Mouse (Mus musculus) MEL (cell line): ENCODE measurements around the gene Sox10. TPM values are rescaled to one million over a fixed set of nuclear protein-coding genes. Genes with fewer than 3 reads are reported as not detected.

Experiments used
- DNase-seq: peaks from one replicate; pipeline ENCODE4 v3.0.0; 2011; ENCODE audit warnings: low read depth, low spot score
- H3K27ac ChIP-seq: 2 replicates; pipeline ENCODE4 v1.5.1; 2012; ENCODE audit warnings: low read depth, mild to moderate bottlenecking, control low read depth, low read length, moderate library complexity; ENCODE audit not compliant: control insufficient read depth
- H3K27me3 ChIP-seq, 2 experiments: fragments of 150-350 bp in 1 of 2; sonication (generic) in 1 of 2; 2 replicates each; pipeline ENCODE4 v1.6.1; 2012; ENCODE audit warnings: low read length in 2 of 2, mild to moderate bottlenecking in 2 of 2, improper control_type of control experiment in 1 of 2, moderate library complexity in 1 of 2; ENCODE audit not compliant: insufficient read depth in 2 of 2, control insufficient read depth in 1 of 2
- H3K36me3 ChIP-seq, 2 experiments: 2 replicates each; pipeline ENCODE4 v1.6.1; 2012 to 2014; ENCODE audit warnings: low read length in 2 of 2, improper control_type of control experiment in 1 of 2, inconsistent platforms in 1 of 2, mild to moderate bottlenecking in 1 of 2; ENCODE audit not compliant: insufficient read depth in 2 of 2, control insufficient read depth in 1 of 2
- H3K4me1 ChIP-seq, 2 experiments: fragments of 150-350 bp in 1 of 2; sonication (generic) in 1 of 2; 2 replicates each; pipeline ENCODE4 v1.6.1; 2012; ENCODE audit warnings: low read length in 2 of 2, improper control_type of control experiment in 1 of 2, mild to moderate bottlenecking in 1 of 2; ENCODE audit not compliant: insufficient read depth in 2 of 2, control insufficient read depth in 1 of 2
- H3K4me3 ChIP-seq, 2 experiments: fragments of 150-350 bp in 1 of 2; sonication (generic) in 1 of 2; 2 replicates each; pipeline ENCODE4 v1.5.1; 2012; ENCODE audit warnings: low read depth in 2 of 2, low read length in 2 of 2, mild to moderate bottlenecking in 2 of 2, moderate library complexity in 2 of 2, control low read depth in 1 of 2, improper control_type of control experiment in 1 of 2; ENCODE audit not compliant: control insufficient read depth in 1 of 2, insufficient read depth in 1 of 2
- H3K79me2 ChIP-seq: 2 replicates; pipeline ENCODE4 v1.6.1; 2012; ENCODE audit warnings: mild to moderate bottlenecking, low read length, moderate library complexity; ENCODE audit not compliant: control insufficient read depth, poor library complexity, insufficient read depth
- H3K9ac ChIP-seq: 2 replicates; pipeline ENCODE4 v1.6.1; 2012; ENCODE audit warnings: low read depth, mild to moderate bottlenecking, control low read depth, low read length, moderate library complexity; ENCODE audit not compliant: control insufficient read depth, poor library complexity, severe bottlenecking
- H3K9me3 ChIP-seq: fragments of 150-350 bp; sonication (generic); replicated peaks from 2 replicates; pipeline ENCODE4 v1.6.1; 2012; ENCODE audit warnings: mild to moderate bottlenecking, low read length, improper control_type of control experiment, moderate library complexity; ENCODE audit not compliant: insufficient read depth
- E2F4 ChIP-seq: IDR thresholded peaks from 2 replicates; pipeline ENCODE4 v1.6.1; 2011; ENCODE audit warnings: low read depth, low read length, improper control_type of control experiment, borderline replicate concordance
- ETS1 ChIP-seq: IDR thresholded peaks from 2 replicates; pipeline ENCODE4 v1.6.1; 2012; ENCODE audit warnings: low read depth, mild to moderate bottlenecking, inconsistent platforms, low read length, improper control_type of control experiment, moderate library complexity
- HCFC1 ChIP-seq: IDR thresholded peaks from 2 replicates; pipeline ENCODE4 v1.6.1; 2012; ENCODE audit warnings: low read depth, mild to moderate bottlenecking, inconsistent platforms, low read length, improper control_type of control experiment, moderate library complexity
- NELFE ChIP-seq: IDR thresholded peaks from 2 replicates; pipeline ENCODE4 v1.6.1; 2011; ENCODE audit warnings: low read depth, low read length, improper control_type of control experiment
- NRF1 ChIP-seq: IDR thresholded peaks from 2 replicates; pipeline ENCODE4 v1.6.1; 2014; ENCODE audit warnings: low read depth, mild to moderate bottlenecking, inconsistent platforms, low read length, improper control_type of control experiment, moderate library complexity; ENCODE audit not compliant: poor library complexity, insufficient read depth, severe bottlenecking
- POLR2A ChIP-seq, 2 experiments: IDR thresholded peaks; 2 replicates each; pipeline ENCODE4 v1.6.1; 2011 to 2012; ENCODE audit warnings: low read length in 2 of 2, mild to moderate bottlenecking in 2 of 2, control low read depth in 1 of 2, improper control_type of control experiment in 1 of 2, low read depth in 1 of 2, moderate library complexity in 1 of 2; ENCODE audit not compliant: control insufficient read depth in 1 of 2, insufficient read depth in 1 of 2, poor library complexity in 1 of 2
- POLR2AphosphoS2 ChIP-seq: IDR thresholded peaks from 2 replicates; pipeline ENCODE4 v1.6.1; 2011; ENCODE audit warnings: low read length, improper control_type of control experiment
- POLR2AphosphoS5 ChIP-seq: IDR thresholded peaks from 2 replicates; pipeline ENCODE4 v1.6.1; 2012; ENCODE audit warnings: low read depth, borderline replicate concordance, mild to moderate bottlenecking, inconsistent platforms, low read length, moderate library complexity, mixed read lengths
- UBTF ChIP-seq: IDR thresholded peaks from 2 replicates; pipeline ENCODE4 v1.6.1; 2012; ENCODE audit warnings: low read depth, mild to moderate bottlenecking, inconsistent platforms, low read length, improper control_type of control experiment, moderate library complexity, borderline replicate concordance; ENCODE audit not compliant: insufficient read depth
- USF1 ChIP-seq: IDR thresholded peaks from 2 replicates; pipeline ENCODE4 v1.6.1; 2014; ENCODE audit warnings: low read depth, mild to moderate bottlenecking, inconsistent platforms, low read length, improper control_type of control experiment, moderate library complexity
- USF2 ChIP-seq, 2 experiments: IDR thresholded peaks; 2 replicates each; pipeline ENCODE4 v1.6.1; 2011 to 2012; ENCODE audit warnings: improper control_type of control experiment in 2 of 2, low read length in 2 of 2, borderline replicate concordance in 1 of 2, inconsistent platforms in 1 of 2, low read depth in 1 of 2, mild to moderate bottlenecking in 1 of 2; ENCODE audit not compliant: insufficient read depth in 1 of 2
- polyA plus RNA-seq, 2 experiments: library from polyadenylated mRNA; stranded (reverse) in 1 of 2; unstranded in 1 of 2; fragments of >175 nt in 1 of 2; fragments of >200 nt in 1 of 2; gene quantifications; 2 replicates each; pipeline versions ENCODE4 v1.2.1 to v1.2.4; 2012; ENCODE audit warnings: low replicate concordance in 2 of 2, low read depth in 1 of 2; ENCODE audit not compliant: insufficient read length in 2 of 2, insufficient read depth in 1 of 2, missing spikeins in 1 of 2
- total RNA-seq: library from RNA; depleted of rRNA; stranded (reverse); fragments of 300-350 nt; gene quantifications from 2 replicates; pipeline ENCODE4 v1.2.3, GENCODE M21; 2012

Sox10 gene
- total and polyA plus RNA-seq, 3 experiments: not detected

- no peak for TF ChIP-seq POLR2AphosphoS5
- no peak for TF ChIP-seq HCFC1
- no peak for TF ChIP-seq E2F4
- no peak for TF ChIP-seq NELFE
- no peak for TF ChIP-seq USF1
- no peak for TF ChIP-seq POLR2A (IDR thresholded peaks at IDR 0.05; ENCODE audit: control insufficient read depth in 1 of 2, insufficient read depth in 1 of 2, low read depth in 1 of 2, low read length in 2 of 2, poor library complexity in 1 of 2)
- no peak for TF ChIP-seq USF2 (IDR thresholded peaks at IDR 0.05; ENCODE audit: borderline replicate concordance in 1 of 2, insufficient read depth in 1 of 2, low read depth in 1 of 2, low read length in 2 of 2)
- Histone ChIP-seq H3K79me2 (peaks cover 23% of the 10 kb centered on the region), H3K9me3 (no peaks in the 10 kb centered on the region), H3K36me3 (peaks cover 3 to 6% of the 10 kb centered on the region in 2 experiments; a peak in 3 of 4 replicates), H3K4me1 (peaks cover 3 to 9% of the 10 kb centered on the region in 2 experiments; a peak in 2 of 4 replicates), H3K9ac (no peak overlapping the region), H3K4me3 (no peak overlapping the region), H3K27me3 (no peaks in the 10 kb centered on the region), H3K27ac (no peak overlapping the region)
- DNase-seq: peak; percentile 43
Measured at GRCm38 (mm10) chr15:79144021-79144420, 21.0 kb downstream of the Sox10 start.

DNA sequence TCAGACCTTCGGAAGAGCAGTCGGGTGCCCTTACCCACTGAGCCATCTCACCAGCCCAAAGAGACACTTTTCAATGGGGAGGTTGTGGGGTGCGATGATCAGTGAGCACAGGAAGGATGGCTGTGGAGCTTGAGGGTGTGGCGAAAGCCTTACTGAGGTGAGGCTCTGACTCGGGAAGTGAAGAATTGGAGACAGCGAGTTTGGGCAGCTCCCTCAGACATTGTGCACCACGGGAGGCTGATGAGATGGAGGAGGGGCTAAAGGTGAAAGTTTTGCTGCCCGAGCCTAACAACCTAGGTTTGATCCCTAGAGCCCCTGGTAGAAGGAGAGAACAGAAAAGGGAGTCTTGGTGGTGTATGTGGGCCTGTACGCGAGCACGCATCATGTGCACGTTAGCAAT is 21.7 kb downstream of the Sox10 start:
- peaks cover 3 to 6% of the 10 kb centered on the region in 2 experiments; a peak in 3 of 4 replicates for H3K36me3 ChIP-seq

GRCm38 (mm10) chr15:79141566-79141917 is 23.5 kb downstream of the Sox10 start:
- no peaks in the 10 kb centered on the region for H3K27me3 ChIP-seq
- H3K79me2 ChIP-seq: peaks cover 23% of the 10 kb centered on the region
- DNase-seq: no peak
- peaks cover 3 to 6% of the 10 kb centered on the region in 2 experiments; a peak in 3 of 4 replicates for H3K36me3 ChIP-seq
- no peak for TF ChIP-seq POLR2AphosphoS2
- TF ChIP-seq ETS1: 0 out of 2 replicates have a peak, but pooled peaks have one; percentile 7
- H3K27ac ChIP-seq: peak overlapping the region; percentile 45
- peaks cover 3 to 9% of the 10 kb centered on the region in 2 experiments; a peak in 2 of 4 replicates for H3K4me1 ChIP-seq
- peak overlapping the region; percentile 85 for H3K9ac ChIP-seq
- no peaks in the 10 kb centered on the region for H3K9me3 ChIP-seq
- H3K4me3 ChIP-seq: peak overlapping the region; percentile 84 to 88

More for the DNA sequence above, 21.7 kb downstream of the Sox10 start:
- H3K9ac ChIP-seq: no peak overlapping the region
- no peak for DNase-seq
- no peak overlapping the region for H3K27ac ChIP-seq
- H3K4me1 ChIP-seq: peaks cover 3 to 9% of the 10 kb centered on the region in 2 experiments; a peak in 2 of 4 replicates
- H3K27me3 ChIP-seq: no peaks in the 10 kb centered on the region
- TF ChIP-seq UBTF (no peak), NRF1 (no peak)
- H3K4me3 ChIP-seq: no peak overlapping the region
- peaks cover 23% of the 10 kb centered on the region for H3K79me2 ChIP-seq
- no peaks in the 10 kb centered on the region for H3K9me3 ChIP-seq
